Mouse (Mus musculus): ENCODE results near the gene Il27.

- TF ChIP-seq POLR2A (IDR thresholded peaks at IDR 0.05; ENCODE audit: low read depth, low read length) (no peak), CTCF (IDR thresholded peaks at IDR 0.05; ENCODE audit: extremely low read depth, insufficient read length, insufficient replicate concordance, low read depth, low read length) (no peak)
Observed at GRCm38 (mm10) chr7:126632478-126632877, 37.7 kb upstream of the Il27 start.

All from small intestine, adult 2 months (tissue).